14 mouse cellular contexts compared by ENCODE assay signal in genomic region chr6:148404500-148404899, GRCm38 (mm10). TPM values are rescaled to one million over a fixed set of nuclear protein-coding genes. Genes with fewer than 3 reads are reported as not detected.
DNase-seq lines count a peak whose midpoint lies in the region; ATAC-seq and TF ChIP-seq lines count a peak whose summit lies in the region.
"Had no signal": no experiment of that assay in that cellular context is flagged by ENCODE, and none has a peak within 500 bp of the region (broad histone marks: within the 10 kb centered on the region; RNA-seq: fewer than 3 reads in every experiment).

No protein-coding gene starts in this region.

- H3K27ac ChIP-seq in ES-E14 (ENCODE audit: insufficient read depth, low read depth, low read length, poor library complexity, severe bottlenecking), result no peak overlapping the region
- H3K27ac ChIP-seq in heart, embryonic 10.5 days, result peak overlapping the region; percentile 36; the same call in 1 of the 2 replicates
- H3K27ac ChIP-seq: liver, embryonic 14.5 days had no signal

- H3K9ac ChIP-seq in ES-E14 (ENCODE audit: insufficient read depth, low read depth, low read length, poor library complexity, severe bottlenecking), result no peak overlapping the region
- H3K9ac ChIP-seq: liver, embryonic 14.5 days had no signal

- in situ Hi-C loops in ES-E14 (cut with MboI; ENCODE audit: low sequenced_read_pairs in 2 of 2, unreplicated experiment in 2 of 2), result no loop called here

- 17% methylated on average over 1 of the region's 1 CpGs for WGBS in heart, embryonic 10.5 days

- no peaks in the 10 kb centered on the region for H3K36me3 ChIP-seq in ES-E14 (ENCODE audit: control insufficient read depth, insufficient read depth, low read length, poor library complexity, severe bottlenecking)
- no peaks in the 10 kb centered on the region for H3K36me3 ChIP-seq in heart, embryonic 10.5 days

- no peaks in the 10 kb centered on the region for H3K4me1 ChIP-seq in ES-E14 (ENCODE audit: control insufficient read depth in 2 of 2, insufficient read depth in 2 of 2, low read length in 2 of 2, poor library complexity in 1 of 2)
- H3K4me1 ChIP-seq in heart, embryonic 10.5 days, result peaks cover 20% of the 10 kb centered on the region

- DNase-seq in kidney, adult 11 months, result peak; percentile 33
- DNase-seq in kidney, adult 18-20 months, result no peak
- DNase-seq in ES-E14 (ENCODE audit: low read depth, low spot score), result peak; percentile 40
- no peak for DNase-seq in heart, embryonic 10.5 days (ENCODE audit: low spot score)
- peak; percentile 36 to 66 for DNase-seq in kidney, postnatal 36 days
- no peak for DNase-seq in ovary, postnatal 10 days (ENCODE audit: low spot score)
- DNase-seq in frontal cortex, postnatal 10 days (ENCODE audit: low spot score in 2 of 2), result no peak
- DNase-seq: adrenal gland, adult 8-10 months; cerebellum, postnatal 36 days; thymus, adult 2 months had no signal

- no peak for ATAC-seq in activated CD4-positive, CD25-positive, alpha-beta regulatory T cell, adult 4 months

- H3K4me3 ChIP-seq in ES-E14 (ENCODE audit: insufficient read depth in 1 of 2, low read depth in 1 of 2, low read length in 2 of 2, poor library complexity in 1 of 2, severe bottlenecking in 1 of 2), result no peak overlapping the region
- no peak overlapping the region for H3K4me3 ChIP-seq in heart, embryonic 10.5 days
- H3K4me3 ChIP-seq: myocyte had no signal

- H3K9me3 ChIP-seq in ES-E14 (ENCODE audit: control insufficient read depth, insufficient read depth, low read depth, low read length), result no peaks in the 10 kb centered on the region
- no peaks in the 10 kb centered on the region for H3K9me3 ChIP-seq in heart, embryonic 10.5 days

- no peaks in the 10 kb centered on the region for H3K27me3 ChIP-seq in heart, embryonic 10.5 days (ENCODE audit: insufficient read depth, poor library complexity, severe bottlenecking)

TF ChIP-seq in ES-E14, 5 proteins besides CTCF, POLR2A, EP300 and RAD21:
- TF ChIP-seq ZNF384 (IDR thresholded peaks at IDR 0.05; ENCODE audit: low read depth, low read length) (no peak), MAFK (IDR thresholded peaks at IDR 0.05; ENCODE audit: insufficient read depth, low read depth, low read length) (peak; percentile 52; the same call in 1 of the 2 replicates)

RNA-seq across cellular contexts. Expression of gene Tmtc1, which starts 39.7 kb away (rescaled TPM):
- total RNA-seq in ES-E14 (2012; rRNA removed), result 5.8 and 8.6 TPM in 2 replicates
- 1.1 and 1.4 TPM in 2 replicates for polyA plus RNA-seq in heart, embryonic 10.5 days (2016; fragmentation: Nextera tagmentation; extraction: Ambion mirVana)
- polyA plus RNA-seq in activated CD4-positive, CD25-positive, alpha-beta regulatory T cell, adult 4 months (2017; shearing (Covaris generic)), result under 1 TPM in 1 of 2 experiments, not detected in 1; 0.08 TPM
- total RNA-seq: granulocyte monocyte progenitor cell, adult 5-6 weeks had no signal

Comparison
In these comparisons a context has a peak if more than half of its experiments do, and no peak if none do; other contexts are left out.
1. DNase-seq: peak in kidney, adult 11 months (single experiment), ES-E14 (single experiment) and kidney, postnatal 36 days (2 of 2); none in kidney, adult 18-20 months (single experiment), heart, embryonic 10.5 days (single experiment), ovary, postnatal 10 days (single experiment) and frontal cortex, postnatal 10 days (0 of 2).